Mouse (Mus musculus): ENCODE measurements at regions not wholly inside any gene's neighbourhood (a gene's known extent, or its start where the extent isn't known, plus 50 kb on each side); places are given as distances from the start of the nearest gene placed in this dataset.

DNA sequence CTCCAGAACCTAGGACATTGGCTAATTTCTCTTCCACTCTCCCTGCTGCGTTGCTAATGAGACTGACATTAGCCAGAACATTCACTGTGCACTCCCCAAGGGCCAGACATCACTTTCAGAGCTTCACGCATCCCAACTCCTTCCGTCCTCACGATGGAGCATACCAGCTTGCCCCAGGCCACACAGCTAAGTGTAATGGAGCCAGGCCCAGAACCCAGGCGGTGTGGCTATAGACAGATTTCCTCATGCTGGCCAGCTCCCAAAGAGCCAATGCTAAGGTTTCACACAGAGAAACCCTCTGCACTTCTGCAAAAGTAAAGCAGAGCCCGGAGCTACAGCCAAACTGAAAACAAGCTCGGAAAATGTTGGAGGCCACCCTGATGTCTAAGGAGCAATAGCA is 139.1 kb downstream of the Vegfa start:
- H3K9me3 ChIP-seq (replicated peaks; ENCODE audit: control insufficient read depth, low read length) = no peaks in the 10 kb centered on the region
- WGBS (ENCODE audit: insufficient replicate concordance) = 68% methylated on average over 7 of the region's 7 CpGs
- H3K27me3 ChIP-seq (ENCODE audit: control insufficient read depth, insufficient read depth, low read depth, low read length) = no peaks in the 10 kb centered on the region
- no peak overlapping the region for H3K9ac ChIP-seq (ENCODE audit: low read depth, low read length)
- H3K4me3 ChIP-seq (ENCODE audit: low read depth, low read length) = no peak overlapping the region
- H3K4me1 ChIP-seq (ENCODE audit: control insufficient read depth, low read depth, low read length) = no peaks in the 10 kb centered on the region
- H3K4me2 ChIP-seq (ENCODE audit: low read depth, low read length) = no peak overlapping the region
- H3K27ac ChIP-seq (ENCODE audit: low read length) = no peak overlapping the region
- ATAC-seq (ENCODE audit: low read depth) = no peak
- H3K36me3 ChIP-seq (ENCODE audit: control insufficient read depth, insufficient read depth) = no peaks in the 10 kb centered on the region

DNA sequence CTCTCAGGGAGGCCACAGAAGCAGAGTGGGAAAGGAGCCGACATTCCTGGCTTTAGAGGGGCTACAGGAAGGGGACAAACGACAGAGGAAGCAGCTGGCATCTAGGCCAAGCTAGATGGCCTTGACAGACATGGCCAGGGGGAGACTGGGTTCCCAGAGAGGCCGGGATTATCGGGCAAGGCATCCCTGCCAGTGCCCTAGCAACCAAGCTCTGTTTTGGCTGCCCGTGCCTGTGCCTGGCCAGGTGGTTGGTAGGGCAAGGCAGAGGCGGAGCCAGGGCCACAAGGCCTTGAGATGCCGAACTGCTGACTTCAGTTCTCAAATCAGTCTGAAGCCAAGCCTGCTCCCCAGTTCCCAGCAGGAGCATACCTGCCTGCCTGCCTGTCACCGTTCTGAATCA is 142.7 kb downstream of the Vegfa start:
- Histone ChIP-seq H3K36me3 (ENCODE audit: control insufficient read depth, insufficient read depth) (no peaks in the 10 kb centered on the region), H3K27ac (ENCODE audit: low read length) (no peak overlapping the region), H3K4me1 (ENCODE audit: control insufficient read depth, low read depth, low read length) (peaks cover 3% of the 10 kb centered on the region; the same call in 1 of the 2 replicates), H3K9me3 (replicated peaks; ENCODE audit: control insufficient read depth, low read length) (no peaks in the 10 kb centered on the region), H3K4me3 (ENCODE audit: low read depth, low read length) (no peak overlapping the region), H3K4me2 (ENCODE audit: low read depth, low read length) (no peak overlapping the region), H3K27me3 (ENCODE audit: control insufficient read depth, insufficient read depth, low read depth, low read length) (no peaks in the 10 kb centered on the region), H3K9ac (ENCODE audit: low read depth, low read length) (no peak overlapping the region)
- no peak for ATAC-seq (ENCODE audit: low read depth)
- WGBS (ENCODE audit: insufficient replicate concordance) = 40% methylated on average over 8 of the region's 8 CpGs

DNA sequence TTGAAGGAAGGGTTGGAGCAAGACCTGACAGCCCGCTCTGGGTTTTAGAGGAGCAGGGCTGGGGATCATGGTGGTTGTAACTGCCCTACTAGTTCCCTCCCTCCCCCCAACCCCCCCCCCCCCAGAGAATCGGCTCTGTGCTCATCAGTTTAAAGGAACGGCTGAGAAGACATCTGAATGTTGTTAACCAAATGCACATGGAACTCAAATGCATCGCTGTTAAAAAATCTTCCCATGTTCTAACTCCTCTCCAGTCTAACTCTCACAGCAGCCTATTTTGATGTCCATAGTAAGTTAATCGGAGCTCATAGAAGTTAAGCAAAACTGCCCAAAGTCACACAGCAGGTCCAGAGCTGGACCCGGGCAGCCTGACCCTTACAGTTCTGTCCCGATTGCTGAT is 143.1 kb downstream of the Vegfa start:
- no peak overlapping the region for H3K4me3 ChIP-seq (ENCODE audit: low read depth, low read length)
- no peak for ATAC-seq (ENCODE audit: low read depth)
- H3K4me1 ChIP-seq (ENCODE audit: control insufficient read depth, low read depth, low read length) = peaks cover 3% of the 10 kb centered on the region; the same call in 1 of the 2 replicates
- H3K9me3 ChIP-seq (replicated peaks; ENCODE audit: control insufficient read depth, low read length) = no peaks in the 10 kb centered on the region
- H3K27ac ChIP-seq (ENCODE audit: low read length) = no peak overlapping the region
- no peaks in the 10 kb centered on the region for H3K27me3 ChIP-seq (ENCODE audit: control insufficient read depth, insufficient read depth, low read depth, low read length)
- 43% methylated on average over 6 of the region's 7 CpGs for WGBS (ENCODE audit: insufficient replicate concordance)
- no peak overlapping the region for H3K9ac ChIP-seq (ENCODE audit: low read depth, low read length)
- no peak overlapping the region for H3K4me2 ChIP-seq (ENCODE audit: low read depth, low read length)
- H3K36me3 ChIP-seq (ENCODE audit: control insufficient read depth, insufficient read depth) = no peaks in the 10 kb centered on the region

DNA sequence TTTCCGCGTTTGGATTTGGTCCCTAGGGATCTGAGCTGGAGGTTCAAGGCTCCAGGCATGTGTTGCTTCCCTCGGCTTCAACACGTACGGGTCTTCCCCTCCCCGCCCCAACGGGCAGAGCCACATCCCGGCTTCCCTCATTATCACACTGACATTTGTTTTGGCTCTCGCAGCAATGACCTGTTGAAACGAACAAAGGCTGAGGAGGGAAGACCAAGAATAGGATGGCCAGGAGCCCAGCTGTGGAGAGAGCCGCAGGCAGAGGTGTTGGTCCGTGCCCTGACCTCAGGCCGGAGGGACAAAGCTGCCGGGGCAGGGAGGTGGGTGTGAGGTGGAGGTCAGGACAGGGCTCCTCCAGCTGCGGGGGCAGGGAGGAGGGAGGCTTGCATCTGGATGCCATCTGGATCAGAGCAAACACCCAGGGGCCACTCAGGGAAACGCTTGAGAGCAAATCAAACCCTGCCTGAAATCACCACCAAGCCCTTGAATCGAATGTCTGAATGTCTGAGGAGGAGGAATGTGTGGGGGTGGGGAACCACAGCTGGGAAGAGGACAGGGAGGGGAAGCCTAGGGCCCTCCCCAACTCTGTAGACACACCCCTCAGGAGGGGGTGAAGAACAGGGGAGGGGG is 145.6 kb downstream of the Vegfa start:
- no peak overlapping the region for H3K4me3 ChIP-seq (ENCODE audit: low read depth, low read length)
- peaks cover 3% of the 10 kb centered on the region; the same call in 1 of the 2 replicates for H3K4me1 ChIP-seq (ENCODE audit: control insufficient read depth, low read depth, low read length)
- no peaks in the 10 kb centered on the region for H3K9me3 ChIP-seq (replicated peaks; ENCODE audit: control insufficient read depth, low read length)
- no peaks in the 10 kb centered on the region for H3K36me3 ChIP-seq (ENCODE audit: control insufficient read depth, insufficient read depth)
- 21% methylated on average over 17 of the region's 17 CpGs for WGBS (ENCODE audit: insufficient replicate concordance)
- no peak overlapping the region for H3K4me2 ChIP-seq (ENCODE audit: low read depth, low read length)
- ATAC-seq (ENCODE audit: low read depth) = 0 out of 2 replicates have a peak, but pooled peaks have one; percentile 7
- no peak overlapping the region for H3K9ac ChIP-seq (ENCODE audit: low read depth, low read length)
- no peak overlapping the region for H3K27ac ChIP-seq (ENCODE audit: low read length)
- no peaks in the 10 kb centered on the region for H3K27me3 ChIP-seq (ENCODE audit: control insufficient read depth, insufficient read depth, low read depth, low read length)

DNA sequence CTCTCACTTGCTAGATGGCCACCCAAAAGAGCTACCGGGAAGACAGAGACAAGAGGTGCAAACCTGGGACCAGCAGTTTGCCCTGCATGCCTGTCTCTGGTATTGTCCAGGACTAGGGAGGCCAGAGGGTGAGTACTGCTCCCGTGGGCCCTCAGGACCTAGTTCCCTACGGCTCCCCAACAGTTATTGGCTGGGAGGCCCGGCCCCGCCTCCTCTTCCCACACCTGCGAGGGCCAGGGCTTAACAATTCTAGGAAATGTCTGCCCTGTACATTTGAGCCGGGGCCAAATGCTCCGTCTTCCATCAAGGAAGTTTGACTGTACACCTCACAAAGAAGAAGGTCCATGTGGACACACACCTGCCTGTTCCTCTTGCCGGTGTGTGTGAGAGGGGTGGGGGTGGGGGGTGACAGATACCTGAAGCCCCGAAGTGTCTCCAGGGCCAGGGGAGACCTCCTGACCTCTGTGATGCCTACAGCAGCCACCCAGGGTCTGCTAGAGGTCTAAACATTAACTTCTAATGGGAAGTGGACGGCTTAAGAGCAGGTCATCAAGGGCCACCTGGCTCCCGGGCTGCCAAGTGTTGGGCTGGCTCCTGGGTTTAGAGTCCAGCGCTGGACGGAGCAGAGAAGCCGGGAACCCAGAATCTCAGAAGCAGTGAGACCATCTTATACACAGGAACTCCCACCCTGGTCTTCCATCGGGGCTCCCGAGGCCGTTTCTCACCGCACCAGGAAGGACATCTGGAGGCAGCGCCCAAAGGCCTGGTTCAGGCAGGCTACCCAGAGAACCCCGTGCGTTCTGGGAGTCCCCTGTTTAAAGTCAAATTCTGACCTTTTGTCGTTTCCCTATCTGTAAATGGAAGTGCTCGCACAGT is 146.5 kb downstream of the Vegfa start:
- Histone ChIP-seq H3K9ac (ENCODE audit: low read depth, low read length) (no peak overlapping the region), H3K4me3 (ENCODE audit: low read depth, low read length) (no peak overlapping the region), H3K9me3 (replicated peaks; ENCODE audit: control insufficient read depth, low read length) (no peaks in the 10 kb centered on the region), H3K36me3 (ENCODE audit: control insufficient read depth, insufficient read depth) (no peaks in the 10 kb centered on the region), H3K4me1 (ENCODE audit: control insufficient read depth, low read depth, low read length) (peaks cover 3% of the 10 kb centered on the region; the same call in 1 of the 2 replicates), H3K4me2 (ENCODE audit: low read depth, low read length) (no peak overlapping the region), H3K27me3 (ENCODE audit: control insufficient read depth, insufficient read depth, low read depth, low read length) (no peaks in the 10 kb centered on the region), H3K27ac (ENCODE audit: low read length) (0 out of 2 replicates have a peak overlapping the region, but pooled peaks have one; percentile 34)
- ATAC-seq (ENCODE audit: low read depth) = peak; percentile 89
- 35% methylated on average over 24 of the region's 24 CpGs for WGBS (ENCODE audit: insufficient replicate concordance)

DNA sequence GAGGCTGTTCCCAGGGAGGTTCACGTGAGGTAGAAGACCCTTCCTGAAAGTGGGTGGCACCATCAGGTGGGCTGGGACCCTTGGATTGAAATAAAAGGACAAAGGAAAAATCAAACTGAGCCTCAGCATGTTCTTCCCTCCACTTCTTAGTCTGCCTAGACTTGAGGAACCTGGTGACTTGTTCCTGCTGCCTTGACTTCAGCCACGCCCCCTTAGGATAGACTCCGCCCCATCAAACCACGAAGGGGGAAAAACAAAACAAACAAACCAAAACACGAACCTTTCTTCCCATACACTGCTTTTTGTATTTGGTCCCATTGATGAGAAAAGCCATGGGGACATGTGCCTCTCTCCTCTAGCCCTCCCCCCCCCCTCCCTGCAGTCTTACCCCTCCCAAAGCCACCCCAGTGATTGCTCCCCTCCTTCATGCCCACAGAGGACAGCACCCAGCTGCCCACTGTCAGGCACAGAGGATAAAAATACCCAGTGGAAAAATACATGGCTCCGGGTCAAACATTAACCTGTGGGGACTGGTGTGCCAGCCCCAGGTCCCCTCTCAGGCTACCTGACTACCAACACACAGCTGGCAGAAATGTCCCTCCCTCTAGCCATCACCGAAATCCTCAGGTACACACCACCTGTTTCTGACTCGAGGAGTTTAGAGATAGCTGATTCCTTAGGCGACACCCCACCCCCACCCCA is 148.0 kb downstream of the Vegfa start:
- Histone ChIP-seq H3K9me3 (replicated peaks; ENCODE audit: control insufficient read depth, low read length) (no peaks in the 10 kb centered on the region), H3K4me1 (ENCODE audit: control insufficient read depth, low read depth, low read length) (peaks cover 3% of the 10 kb centered on the region; the same call in 1 of the 2 replicates), H3K27me3 (ENCODE audit: control insufficient read depth, insufficient read depth, low read depth, low read length) (no peaks in the 10 kb centered on the region), H3K27ac (ENCODE audit: low read length) (no peak overlapping the region), H3K4me3 (ENCODE audit: low read depth, low read length) (no peak overlapping the region), H3K9ac (ENCODE audit: low read depth, low read length) (no peak overlapping the region), H3K36me3 (ENCODE audit: control insufficient read depth, insufficient read depth) (no peaks in the 10 kb centered on the region), H3K4me2 (ENCODE audit: low read depth, low read length) (no peak overlapping the region)
- ATAC-seq (ENCODE audit: low read depth) = no peak
- WGBS (ENCODE audit: insufficient replicate concordance) = 46% methylated on average over 9 of the region's 9 CpGs

DNA sequence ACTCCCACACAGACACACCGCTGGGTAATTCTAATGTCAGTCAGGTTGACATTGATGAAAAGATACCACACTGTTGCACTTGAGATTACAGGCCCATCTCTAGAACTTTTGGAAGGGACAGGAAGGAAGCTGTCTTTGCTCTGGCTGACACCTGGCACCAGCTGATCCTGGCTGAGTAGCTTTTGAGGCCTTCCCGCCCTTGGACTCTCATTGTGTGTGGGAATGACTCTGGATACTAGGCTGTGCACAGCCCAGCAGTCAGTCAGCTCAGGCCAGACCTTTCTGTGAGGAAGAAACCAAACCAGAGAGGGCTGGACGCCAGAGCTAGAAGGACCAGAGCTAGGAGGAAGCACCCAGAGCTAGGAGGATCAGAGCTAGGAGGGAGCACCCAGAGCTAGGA is 149.0 kb upstream of the 1600014C23Rik start:
- Histone ChIP-seq H3K9ac (ENCODE audit: low read depth, low read length) (no peak overlapping the region), H3K36me3 (ENCODE audit: control insufficient read depth, insufficient read depth) (no peaks in the 10 kb centered on the region), H3K9me3 (replicated peaks; ENCODE audit: control insufficient read depth, low read length) (no peaks in the 10 kb centered on the region), H3K27me3 (ENCODE audit: control insufficient read depth, insufficient read depth, low read depth, low read length) (no peaks in the 10 kb centered on the region), H3K4me3 (ENCODE audit: low read depth, low read length) (no peak overlapping the region), H3K4me1 (ENCODE audit: control insufficient read depth, low read depth, low read length) (peaks cover 3% of the 10 kb centered on the region; the same call in 1 of the 2 replicates), H3K27ac (ENCODE audit: low read length) (no peak overlapping the region), H3K4me2 (ENCODE audit: low read depth, low read length) (no peak overlapping the region)
- 42% methylated on average over 3 of the region's 3 CpGs for WGBS (ENCODE audit: insufficient replicate concordance)
- ATAC-seq (ENCODE audit: low read depth) = no peak

DNA sequence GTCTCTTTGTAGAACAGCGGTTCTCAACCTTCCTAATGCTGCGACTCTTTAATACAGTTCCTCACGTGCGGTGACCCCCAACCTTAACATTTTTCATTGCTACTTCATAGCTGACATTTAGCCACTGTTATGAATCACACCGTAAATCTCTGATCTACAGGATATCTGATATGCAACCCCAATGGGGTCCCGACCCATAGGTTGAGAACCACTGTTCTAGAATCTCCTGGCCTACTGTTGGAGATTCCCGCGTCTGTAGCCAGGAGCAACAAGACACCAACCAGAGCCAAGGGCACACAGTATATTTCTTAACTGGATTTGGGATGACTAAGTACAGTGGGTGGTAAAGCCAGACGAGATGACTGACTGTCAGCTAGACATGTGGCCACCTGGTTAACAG is 147.6 kb upstream of the 1600014C23Rik start:
- Histone ChIP-seq H3K27ac (ENCODE audit: low read length) (no peak overlapping the region), H3K4me2 (ENCODE audit: low read depth, low read length) (no peak overlapping the region), H3K4me1 (ENCODE audit: control insufficient read depth, low read depth, low read length) (peaks cover 3% of the 10 kb centered on the region; the same call in 1 of the 2 replicates), H3K27me3 (ENCODE audit: control insufficient read depth, insufficient read depth, low read depth, low read length) (no peaks in the 10 kb centered on the region), H3K9ac (ENCODE audit: low read depth, low read length) (no peak overlapping the region), H3K4me3 (ENCODE audit: low read depth, low read length) (no peak overlapping the region), H3K9me3 (replicated peaks; ENCODE audit: control insufficient read depth, low read length) (no peaks in the 10 kb centered on the region), H3K36me3 (ENCODE audit: control insufficient read depth, insufficient read depth) (no peaks in the 10 kb centered on the region)
- ATAC-seq (ENCODE audit: low read depth) = no peak
- 71% methylated on average over 9 of the region's 9 CpGs for WGBS (ENCODE audit: insufficient replicate concordance)
